Mouse (Mus musculus) kidney, postnatal 0 days (tissue): ENCODE results near the gene Prkd3. TPM values are rescaled to one million over a fixed set of nuclear protein-coding genes. Genes with fewer than 3 reads are reported as not detected.

Experiments used
- ATAC-seq: fragments of 200-750 bp; cut with Nextera tagmentation; replicated peaks from 2 replicates; pipeline ENCODE4 v1.8.0; 2017; ENCODE audit warnings: low read depth, moderate number of reproducible peaks, moderate TSS enrichment, moderate library complexity; ENCODE audit not compliant: low FRiP score
- DNase-seq: peaks from one replicate; pipeline ENCODE4 v3.0.0-alpha.2; 2016; ENCODE audit warnings: low spot score
- H3K27ac ChIP-seq: fragments of 300-500 bp; sonication (generic); 2 replicates; pipeline ENCODE4 v1.5.1; 2014; ENCODE audit warnings: mild to moderate bottlenecking
- H3K27me3 ChIP-seq: fragments of 300-500 bp; sonication (generic); 2 replicates; pipeline ENCODE4 v1.6.1; 2014; ENCODE audit warnings: low read length, mixed read lengths; ENCODE audit not compliant: insufficient read depth
- H3K36me3 ChIP-seq: fragments of 300-500 bp; sonication (generic); 2 replicates; pipeline ENCODE4 v1.6.1; 2014; ENCODE audit warnings: low read length, mixed read lengths; ENCODE audit not compliant: insufficient read depth
- H3K4me1 ChIP-seq: fragments of 300-500 bp; sonication (generic); replicated peaks from 2 replicates; pipeline ENCODE4 v1.6.1; 2014; ENCODE audit warnings: antibody characterized with exemption, low read length, mixed read lengths; ENCODE audit not compliant: insufficient read depth
- H3K4me2 ChIP-seq: fragments of 300-500 bp; sonication (generic); 2 replicates; pipeline ENCODE4 v1.6.1; 2014; ENCODE audit warnings: mild to moderate bottlenecking, low read length, moderate library complexity, mixed read lengths
- H3K4me3 ChIP-seq: fragments of 300-500 bp; sonication (generic); replicated peaks from 2 replicates; pipeline ENCODE4 v1.5.1; 2014; ENCODE audit warnings: low read depth, low read length
- H3K9ac ChIP-seq: fragments of 300-500 bp; sonication (generic); 2 replicates; pipeline ENCODE4 v1.6.1; 2014; ENCODE audit warnings: low read depth, low read length
- H3K9me3 ChIP-seq: fragments of 300-500 bp; sonication (generic); replicated peaks from 2 replicates; pipeline ENCODE4 v1.6.1; 2016; ENCODE audit warnings: low read length, inconsistent platforms, mixed read lengths
- CTCF ChIP-seq: IDR thresholded peaks from 2 replicates; pipeline ENCODE4 v1.5.1; 2016; ENCODE audit warnings: antibody characterized with exemption, low read depth, mild to moderate bottlenecking, moderate library complexity
- WGBS: fragments of 180-500 bp; shearing (Covaris S2); extraction: QIAGEN DNeasy Blood & Tissue Kit; methylation state at CpG from one replicate; pipeline ENCODE4 v1.1.7; 2014; 5-methylcytosine and 5-hydroxymethylcytosine counted together
- polyA plus RNA-seq: library from polyadenylated mRNA; unstranded; fragments of >200 nt; fragmentation: Nextera tagmentation; extraction: Ambion mirVana; gene quantifications from 2 replicates; pipeline ENCODE4 v1.2.1, GENCODE M21; 2015

The Prkd3 gene
- 27.5 and 28.9 TPM in 2 replicates for polyA plus RNA-seq

DNA sequence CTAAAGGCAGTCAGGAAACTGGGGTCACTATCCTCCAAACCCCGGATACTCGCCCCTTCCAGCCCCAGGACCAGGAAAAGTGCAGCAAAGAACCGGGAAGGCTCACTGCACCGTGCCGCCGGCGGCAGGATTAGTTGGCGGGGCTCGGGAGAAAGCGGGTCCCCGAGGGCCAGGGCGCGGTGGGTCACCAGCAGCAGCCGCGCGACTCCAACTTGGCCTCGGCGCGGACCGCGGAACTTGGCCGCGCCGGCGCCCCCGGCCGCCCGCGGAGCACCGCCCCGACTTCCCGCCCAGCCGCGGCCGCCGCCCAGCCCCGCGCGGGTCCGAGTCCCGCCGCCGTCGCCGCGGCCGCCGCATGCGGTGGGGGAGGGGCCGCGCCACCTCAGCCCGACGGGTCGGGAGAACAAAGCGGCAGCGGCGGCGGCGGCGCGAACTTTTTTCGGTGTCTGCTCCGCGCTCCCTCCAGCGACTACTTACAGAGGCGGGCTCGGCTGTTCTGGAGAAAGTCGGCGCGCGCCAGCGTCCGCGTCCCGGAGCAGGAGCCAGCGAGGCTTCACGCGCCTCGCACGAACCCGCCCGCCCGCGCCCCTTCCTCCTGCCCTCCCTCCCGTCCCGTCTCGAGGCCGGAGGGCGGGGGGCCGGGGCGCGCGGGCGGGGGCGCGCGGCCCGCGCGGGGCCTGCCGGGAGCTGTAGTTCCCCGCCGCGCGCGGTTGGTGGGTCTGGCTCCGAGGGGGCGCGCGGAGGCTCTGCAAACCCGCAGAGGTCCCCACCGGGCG, at the start of gene Prkd3:
TSS of gene Prkd3 (minus strand) at position 609 of the 776 bp plus-strand sequence.
- Histone ChIP-seq H3K27me3 (no peaks in the 10 kb centered on the region), H3K9ac (peak within 1 kb of the TSS; percentile 91), H3K36me3 (no peaks in the 10 kb centered on the region), H3K4me3 (peak within 1 kb of the TSS; percentile 84), H3K4me1 (peaks cover 12% of the 10 kb centered on the region; the same call in 1 of the 2 replicates), H3K4me2 (peak within 1 kb of the TSS; percentile 87), H3K9me3 (no peaks in the 10 kb centered on the region), H3K27ac (peak within 1 kb of the TSS; percentile 91)
- WGBS = under 1% methylated on average over 102 of the region's 113 CpGs
- DNase-seq (peak; percentile 76), ATAC-seq (peak; percentile 92)
- no peak for TF ChIP-seq CTCF

GRCm38 (mm10) chr17:79069766-79070480, 49.3 kb upstream of the Prkd3 start:
- no peak overlapping the region for H3K9ac ChIP-seq
- 86% methylated on average over 14 of the region's 14 CpGs for WGBS
- H3K4me3 ChIP-seq = no peak overlapping the region
- H3K36me3 ChIP-seq = no peaks in the 10 kb centered on the region
- no peaks in the 10 kb centered on the region for H3K4me1 ChIP-seq
- no peaks in the 10 kb centered on the region for H3K27me3 ChIP-seq
- no peak for TF ChIP-seq CTCF
- no peak overlapping the region for H3K27ac ChIP-seq
- no peaks in the 10 kb centered on the region for H3K9me3 ChIP-seq
- DNase-seq (no peak), ATAC-seq (no peak)
- H3K4me2 ChIP-seq = no peak overlapping the region

DNA sequence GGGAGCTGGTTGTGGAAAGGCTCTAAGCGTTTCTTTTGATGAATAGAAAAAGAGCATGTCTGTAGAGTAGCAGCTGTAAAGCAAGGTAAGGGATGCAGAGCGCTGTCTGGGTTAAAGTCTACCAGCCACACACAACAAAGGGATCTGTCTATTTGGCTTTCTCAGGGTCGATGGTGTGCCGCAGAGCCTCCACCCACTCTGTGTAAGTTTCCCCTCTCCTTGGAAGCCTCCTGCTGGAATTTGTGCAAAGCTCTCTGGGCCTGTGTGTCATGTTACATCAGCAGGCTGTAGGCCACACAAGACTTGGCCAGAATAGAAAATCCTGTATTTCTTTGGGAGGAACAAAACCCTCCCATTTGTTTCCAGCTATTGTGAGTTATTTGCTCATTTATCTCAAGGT, 48.4 kb upstream of the Prkd3 start:
- no peaks in the 10 kb centered on the region for H3K4me1 ChIP-seq
- H3K4me3 ChIP-seq = no peak overlapping the region
- H3K27me3 ChIP-seq = no peaks in the 10 kb centered on the region
- no peak for TF ChIP-seq CTCF
- H3K9me3 ChIP-seq = no peaks in the 10 kb centered on the region
- H3K36me3 ChIP-seq = no peaks in the 10 kb centered on the region
- no peak for ATAC-seq
- peak; percentile 66 for DNase-seq
- 41% methylated on average over 4 of the region's 4 CpGs for WGBS
- no peak overlapping the region for H3K4me2 ChIP-seq
- no peak overlapping the region for H3K27ac ChIP-seq
- no peak overlapping the region for H3K9ac ChIP-seq

DNA sequence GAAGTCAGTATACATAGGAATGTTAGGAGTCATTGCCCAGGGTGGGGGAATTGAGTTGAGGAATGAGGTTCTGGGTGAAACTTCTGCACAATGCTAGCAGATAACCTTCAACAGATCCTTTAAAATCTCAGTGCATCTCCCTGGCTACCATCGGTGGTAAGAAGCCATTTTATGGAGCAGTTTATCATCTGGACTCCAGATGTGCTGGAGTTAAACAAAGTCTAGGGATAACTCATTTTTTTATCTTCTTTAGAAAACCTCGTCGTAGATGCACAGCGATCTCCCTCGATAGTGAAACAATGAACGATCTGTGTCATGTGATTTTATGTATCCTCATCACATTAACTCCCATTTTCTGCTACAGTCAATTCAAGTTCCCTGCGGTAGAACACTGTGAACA, 48.0 kb upstream of the Prkd3 start:
- ATAC-seq (no peak), DNase-seq (no peak)
- Histone ChIP-seq H3K4me2 (no peak overlapping the region), H3K9me3 (no peaks in the 10 kb centered on the region), H3K9ac (no peak overlapping the region), H3K36me3 (no peaks in the 10 kb centered on the region), H3K4me3 (no peak overlapping the region), H3K27ac (no peak overlapping the region), H3K27me3 (no peaks in the 10 kb centered on the region), H3K4me1 (no peaks in the 10 kb centered on the region)
- no peak for TF ChIP-seq CTCF
- WGBS = 67% methylated on average over 7 of the region's 7 CpGs

DNA sequence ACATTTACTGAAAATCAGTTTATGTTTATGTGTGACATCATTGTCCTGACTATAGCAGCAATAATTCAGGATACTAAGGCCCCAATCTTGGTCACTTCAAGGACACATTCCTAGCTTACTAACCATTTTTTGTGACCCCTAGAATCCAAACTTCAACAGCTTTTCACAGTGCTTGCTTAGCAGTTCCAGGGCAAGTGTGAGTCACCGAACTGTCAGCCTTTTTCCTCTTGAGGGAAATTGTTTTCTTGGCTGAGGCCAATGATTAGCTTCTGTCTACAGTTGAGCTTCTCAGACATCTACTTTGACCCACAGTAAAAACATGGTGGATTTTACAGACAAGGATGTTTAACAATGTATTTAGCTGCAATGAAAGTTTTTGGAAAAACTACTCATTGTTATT, 43.6 kb upstream of the Prkd3 start:
- no peak for ATAC-seq
- TF ChIP-seq CTCF = no peak
- no peaks in the 10 kb centered on the region for H3K27me3 ChIP-seq

DNA sequence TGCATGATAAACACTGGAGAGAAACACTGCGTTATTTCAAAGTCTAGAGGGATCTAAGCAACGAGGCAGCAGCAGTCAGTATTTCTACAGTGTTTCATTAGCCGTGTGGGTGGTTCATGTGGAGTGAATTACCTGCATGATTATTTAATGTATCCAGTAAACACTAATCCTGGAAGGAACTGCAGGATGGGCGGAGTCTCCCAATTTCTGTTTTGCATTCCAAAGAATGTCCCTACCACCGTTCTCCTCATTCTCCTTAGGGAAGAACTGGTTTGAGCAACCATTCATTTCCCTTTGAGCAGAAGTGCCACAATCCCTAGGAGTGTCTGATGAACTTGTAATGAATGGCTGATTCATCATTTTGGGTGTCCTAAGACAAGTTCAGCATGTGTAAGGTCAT, 39.6 kb upstream of the Prkd3 start:
- Histone ChIP-seq H3K9me3 (no peaks in the 10 kb centered on the region), H3K27ac (no peak overlapping the region), H3K36me3 (no peaks in the 10 kb centered on the region), H3K9ac (no peak overlapping the region), H3K4me3 (no peak overlapping the region), H3K4me2 (no peak overlapping the region), H3K27me3 (no peaks in the 10 kb centered on the region; the same call in 1 of the 2 replicates), H3K4me1 (no peaks in the 10 kb centered on the region)
- ATAC-seq (no peak), DNase-seq (no peak)
- WGBS = 70% methylated on average over 5 of the region's 5 CpGs
- no peak for TF ChIP-seq CTCF

More for the DNA sequence above, 43.6 kb upstream of the Prkd3 start:
- WGBS = 63% methylated on average over 1 of the region's 1 CpGs
- Histone ChIP-seq H3K9me3 (no peaks in the 10 kb centered on the region), H3K36me3 (no peaks in the 10 kb centered on the region), H3K4me2 (no peak overlapping the region), H3K9ac (no peak overlapping the region), H3K4me1 (no peaks in the 10 kb centered on the region), H3K27ac (no peak overlapping the region), H3K4me3 (no peak overlapping the region)
- no peak for DNase-seq
